Mouse (Mus musculus): ENCODE measurements around the gene 4921517D22Rik. TPM values are rescaled to one million over a fixed set of nuclear protein-coding genes. Genes with fewer than 3 reads are reported as not detected.

Gene 4921517D22Rik
- total and polyA plus RNA-seq, 2 experiments: not detected

GRCm38 (mm10) chr13:59688338-59688770 lies 5.6 kb downstream of the 4921517D22Rik start:
- Histone ChIP-seq H3K4me1 (ENCODE audit: control insufficient read depth, insufficient read depth, low read length) (no peaks in the 10 kb centered on the region), H3K4me3 (ENCODE audit: insufficient read depth, low read depth, low read length) (no peak overlapping the region), H3K27me3 (ENCODE audit: control insufficient read depth, insufficient read depth, low read length) (no peaks in the 10 kb centered on the region), H3K9ac (ENCODE audit: low read depth, low read length) (no peak overlapping the region), H3K36me3 (ENCODE audit: control insufficient read depth, insufficient read depth, low read length) (no peaks in the 10 kb centered on the region), H3K79me2 (ENCODE audit: control insufficient read depth, insufficient read depth, low read length) (no peaks in the 10 kb centered on the region), H3K27ac (replicated peaks; ENCODE audit: insufficient read depth, low read depth, low read length) (no peak overlapping the region)
- no peak for DNase-seq (ENCODE audit: extremely low read depth, low read depth, low spot score)
- WGBS: 69% methylated on average over 13 of the region's 13 CpGs
- TF ChIP-seq CTCF (IDR thresholded peaks at IDR 0.05; ENCODE audit: low read depth, low read length) (no peak), POLR2A (IDR thresholded peaks at IDR 0.05; ENCODE audit: extremely low read depth, insufficient read depth, low read length) (no peak)

- TF ChIP-seq POLR2A (IDR thresholded peaks at IDR 0.05; ENCODE audit: extremely low read depth, insufficient read depth, low read length) (no peak), CTCF (IDR thresholded peaks at IDR 0.05; ENCODE audit: low read depth, low read length) (no peak)
- H3K27me3 ChIP-seq (ENCODE audit: control insufficient read depth, insufficient read depth, low read length): peaks cover 3% of the 10 kb centered on the region; the same call in 1 of the 2 replicates
- H3K27ac ChIP-seq (replicated peaks; ENCODE audit: insufficient read depth, low read depth, low read length): no peak overlapping the region
- no peaks in the 10 kb centered on the region for H3K79me2 ChIP-seq (ENCODE audit: control insufficient read depth, insufficient read depth, low read length)
- no peaks in the 10 kb centered on the region for H3K36me3 ChIP-seq (ENCODE audit: control insufficient read depth, insufficient read depth, low read length)
- 85% methylated on average over 3 of the region's 3 CpGs for WGBS
- H3K4me3 ChIP-seq (ENCODE audit: insufficient read depth, low read depth, low read length): no peak overlapping the region
- no peaks in the 10 kb centered on the region for H3K4me1 ChIP-seq (ENCODE audit: control insufficient read depth, insufficient read depth, low read length)
- no peak for DNase-seq (ENCODE audit: extremely low read depth, low read depth, low spot score)
- H3K9ac ChIP-seq (ENCODE audit: low read depth, low read length): no peak overlapping the region
Observed at GRCm38 (mm10) chr13:59685236-59685635, 8.7 kb downstream of the 4921517D22Rik start.

GRCm38 (mm10) chr13:59682629-59683028 lies 11.3 kb downstream of the 4921517D22Rik start:
- 29% methylated on average over 7 of the region's 7 CpGs for WGBS
- no peak for DNase-seq (ENCODE audit: extremely low read depth, low read depth, low spot score)
- H3K36me3 ChIP-seq (ENCODE audit: control insufficient read depth, insufficient read depth, low read length): no peaks in the 10 kb centered on the region
- H3K27me3 ChIP-seq (ENCODE audit: control insufficient read depth, insufficient read depth, low read length): peaks cover 3% of the 10 kb centered on the region; the same call in 1 of the 2 replicates
- no peak overlapping the region for H3K9ac ChIP-seq (ENCODE audit: low read depth, low read length)
- H3K4me1 ChIP-seq (ENCODE audit: control insufficient read depth, insufficient read depth, low read length): no peaks in the 10 kb centered on the region
- no peak overlapping the region for H3K27ac ChIP-seq (replicated peaks; ENCODE audit: insufficient read depth, low read depth, low read length)
- H3K79me2 ChIP-seq (ENCODE audit: control insufficient read depth, insufficient read depth, low read length): no peaks in the 10 kb centered on the region
- TF ChIP-seq CTCF (IDR thresholded peaks at IDR 0.05; ENCODE audit: low read depth, low read length): no peak
- no peak for TF ChIP-seq POLR2A (IDR thresholded peaks at IDR 0.05; ENCODE audit: extremely low read depth, insufficient read depth, low read length)
- H3K4me3 ChIP-seq (ENCODE audit: insufficient read depth, low read depth, low read length): no peak overlapping the region

- no peak overlapping the region for H3K27ac ChIP-seq (replicated peaks; ENCODE audit: insufficient read depth, low read depth, low read length)
- DNase-seq (ENCODE audit: extremely low read depth, low read depth, low spot score): no peak
Observed at GRCm38 (mm10) chr13:59679908-59680307, 14.0 kb downstream of the 4921517D22Rik start.

GRCm38 (mm10) chr13:59679306-59679705 lies 14.6 kb downstream of the 4921517D22Rik start:
- DNase-seq (ENCODE audit: extremely low read depth, low read depth, low spot score): no peak
- Histone ChIP-seq H3K36me3 (ENCODE audit: control insufficient read depth, insufficient read depth, low read length) (no peaks in the 10 kb centered on the region), H3K79me2 (ENCODE audit: control insufficient read depth, insufficient read depth, low read length) (no peaks in the 10 kb centered on the region), H3K27ac (replicated peaks; ENCODE audit: insufficient read depth, low read depth, low read length) (no peak overlapping the region), H3K4me3 (ENCODE audit: insufficient read depth, low read depth, low read length) (no peak overlapping the region), H3K27me3 (ENCODE audit: control insufficient read depth, insufficient read depth, low read length) (peaks cover 6% of the 10 kb centered on the region; the same call in 1 of the 2 replicates), H3K9ac (ENCODE audit: low read depth, low read length) (no peak overlapping the region), H3K4me1 (ENCODE audit: control insufficient read depth, insufficient read depth, low read length) (peaks cover 2% of the 10 kb centered on the region; the same call in 1 of the 2 replicates)
- 36% methylated on average over 4 of the region's 4 CpGs for WGBS
- TF ChIP-seq POLR2A (IDR thresholded peaks at IDR 0.05; ENCODE audit: extremely low read depth, insufficient read depth, low read length) (no peak), CTCF (IDR thresholded peaks at IDR 0.05; ENCODE audit: low read depth, low read length) (no peak)

More at GRCm38 (mm10) chr13:59679908-59680307, 14.0 kb downstream of the 4921517D22Rik start:
- TF ChIP-seq CTCF (IDR thresholded peaks at IDR 0.05; ENCODE audit: low read depth, low read length) (no peak), POLR2A (IDR thresholded peaks at IDR 0.05; ENCODE audit: extremely low read depth, insufficient read depth, low read length) (no peak)
- no peak overlapping the region for H3K9ac ChIP-seq (ENCODE audit: low read depth, low read length)
- WGBS: 77% methylated on average over 4 of the region's 4 CpGs
- no peaks in the 10 kb centered on the region for H3K79me2 ChIP-seq (ENCODE audit: control insufficient read depth, insufficient read depth, low read length)
- H3K27me3 ChIP-seq (ENCODE audit: control insufficient read depth, insufficient read depth, low read length): peaks cover 6% of the 10 kb centered on the region; the same call in 1 of the 2 replicates
- H3K36me3 ChIP-seq (ENCODE audit: control insufficient read depth, insufficient read depth, low read length): no peaks in the 10 kb centered on the region
- H3K4me3 ChIP-seq (ENCODE audit: insufficient read depth, low read depth, low read length): no peak overlapping the region
- peaks cover 2% of the 10 kb centered on the region; the same call in 1 of the 2 replicates for H3K4me1 ChIP-seq (ENCODE audit: control insufficient read depth, insufficient read depth, low read length)

Data from liver, adult 2 months (tissue).